Mouse (Mus musculus) liver, embryonic 16.5 days (tissue): ENCODE measurements around the gene Med11. TPM values are rescaled to one million over a fixed set of nuclear protein-coding genes. Genes with fewer than 3 reads are reported as not detected.
"Not testable (repeated sequence)": the region's sequence is repeated elsewhere in the genome, so short reads cannot be mapped to it uniquely, and the experiment has no call there.

ENCODE experiments used
- ATAC-seq: fragments of 200-750 bp; cut with Nextera tagmentation; 2 replicates; pipeline ENCODE4 v1.8.0; 2017; ENCODE audit warnings: low read depth, mild to moderate bottlenecking, moderate number of reproducible peaks, moderate library complexity
- H3K27ac ChIP-seq: fragments of 300-500 bp; sonication (generic); 2 replicates; pipeline ENCODE4 v1.5.1; 2014; ENCODE audit warnings: mild to moderate bottlenecking, low read length
- H3K27me3 ChIP-seq: fragments of 300-500 bp; sonication (generic); 2 replicates; pipeline ENCODE4 v1.6.1; 2014; ENCODE audit warnings: low read depth, low read length, mixed read lengths; ENCODE audit not compliant: control insufficient read depth, insufficient read depth
- H3K36me3 ChIP-seq: fragments of 300-500 bp; sonication (generic); 2 replicates; pipeline ENCODE4 v1.6.1; 2014; ENCODE audit warnings: mild to moderate bottlenecking; ENCODE audit not compliant: control insufficient read depth, insufficient read depth
- H3K4me1 ChIP-seq: fragments of 300-500 bp; sonication (generic); 2 replicates; pipeline ENCODE4 v1.6.1; 2014; ENCODE audit warnings: low read depth, low read length, mixed read lengths; ENCODE audit not compliant: control insufficient read depth
- H3K4me2 ChIP-seq: fragments of 300-500 bp; sonication (generic); 2 replicates; pipeline ENCODE4 v1.6.1; 2014; ENCODE audit warnings: low read depth, low read length, mixed read lengths
- H3K4me3 ChIP-seq: fragments of 300-500 bp; sonication (generic); 2 replicates; pipeline ENCODE4 v1.5.1; 2014; ENCODE audit warnings: low read depth, mild to moderate bottlenecking, low read length
- H3K9ac ChIP-seq: fragments of 300-500 bp; sonication (generic); 2 replicates; pipeline ENCODE4 v1.6.1; 2014; ENCODE audit warnings: low read depth, low read length
- H3K9me3 ChIP-seq: fragments of 300-500 bp; sonication (generic); replicated peaks from 2 replicates; pipeline ENCODE4 v1.6.1; 2016; ENCODE audit warnings: low read length; ENCODE audit not compliant: control insufficient read depth
- WGBS: fragments of 180-500 bp; shearing (Covaris S2); extraction: QIAGEN DNeasy Blood & Tissue Kit; methylation state at CpG from one replicate; pipeline ENCODE4 v1.1.7; 2014; ENCODE audit not compliant: insufficient replicate concordance; 5-methylcytosine and 5-hydroxymethylcytosine counted together
- polyA plus RNA-seq: library from polyadenylated mRNA; unstranded; fragments of >200 nt; fragmentation: Nextera tagmentation; extraction: Ambion mirVana; gene quantifications from 2 replicates; pipeline ENCODE4 v1.2.1, GENCODE M21; 2015

Gene Med11
- 12.8 and 13.7 TPM in 2 replicates for polyA plus RNA-seq

DNA sequence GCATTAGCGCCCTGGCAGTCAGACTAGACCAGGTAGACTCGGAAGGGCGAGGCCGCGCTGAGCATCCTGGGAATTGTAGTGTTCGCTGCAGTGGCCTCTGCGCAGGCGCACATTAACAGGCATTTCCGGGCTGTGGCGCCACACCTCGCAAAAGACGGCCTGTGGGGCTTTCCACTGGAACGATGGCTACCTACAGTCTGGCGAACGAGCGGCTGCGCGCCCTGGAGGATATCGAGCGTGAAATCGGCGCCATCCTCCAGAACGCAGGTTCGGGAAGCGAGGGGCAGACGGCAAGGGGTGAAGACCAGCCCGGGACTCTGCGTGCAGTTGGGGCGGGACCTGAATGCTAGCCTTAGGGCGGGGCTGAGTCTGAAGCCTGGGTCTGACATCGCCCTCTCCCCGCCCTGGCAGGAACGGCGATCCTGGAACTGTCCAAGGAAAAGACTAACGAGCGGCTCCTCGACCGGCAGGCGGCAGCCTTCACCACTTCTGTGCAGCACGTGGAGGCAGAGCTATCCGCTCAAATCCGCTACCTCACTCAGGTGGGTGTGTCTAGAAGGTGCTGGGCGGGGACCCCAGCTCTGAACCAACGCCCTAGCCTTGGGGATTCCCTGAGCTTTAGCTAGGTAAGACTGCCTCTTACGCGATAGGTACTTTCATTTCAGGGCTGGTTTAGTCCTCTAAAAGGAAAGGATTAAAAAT, at the start of gene Med11:
TSS of gene Med11 (plus strand) at position 123 of the 702 bp plus-strand sequence.
- ATAC-seq, result peak; percentile 93
- WGBS, result under 1% methylated on average over 46 of the region's 46 CpGs

DNA sequence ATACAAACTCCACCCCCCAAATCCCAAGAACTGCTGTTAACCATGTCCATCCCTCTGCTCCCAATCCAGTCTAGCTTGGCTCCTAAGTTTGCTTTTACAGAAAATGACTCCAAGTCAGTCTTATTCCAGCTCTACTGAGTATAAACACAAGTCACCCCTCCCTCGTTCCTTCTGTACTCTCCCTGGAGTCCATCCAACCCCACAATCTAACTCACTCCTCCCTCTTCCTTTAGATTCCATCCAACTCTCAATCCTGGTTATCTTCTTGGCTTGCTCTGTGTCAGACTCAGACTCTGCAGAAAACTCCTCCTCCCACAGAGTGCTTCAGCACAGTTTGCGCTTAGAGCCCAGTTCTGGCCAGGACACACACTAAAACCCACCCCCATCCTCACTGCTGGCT, 48.1 kb upstream of the Med11 start:
- ATAC-seq, result peak; percentile 50; the same call in 1 of the 2 replicates
- no peak overlapping the region for H3K27ac ChIP-seq
- 63% methylated on average over 2 of the region's 2 CpGs for WGBS
- no peak overlapping the region for H3K9ac ChIP-seq
- no peak overlapping the region for H3K4me2 ChIP-seq
- H3K9me3 ChIP-seq, result no peaks in the 10 kb centered on the region
- H3K4me3 ChIP-seq, result no peak overlapping the region
- H3K27me3 ChIP-seq, result no peaks in the 10 kb centered on the region
- peaks cover 11% of the 10 kb centered on the region for H3K36me3 ChIP-seq
- H3K4me1 ChIP-seq, result peaks cover 6% of the 10 kb centered on the region

More for the DNA sequence above, at the start of gene Med11:
- peak within 1 kb of the TSS; percentile 96 for H3K27ac ChIP-seq
- peaks cover 17% of the 10 kb centered on the region for H3K4me1 ChIP-seq
- peak within 1 kb of the TSS; percentile 80 for H3K9ac ChIP-seq
- peak within 1 kb of the TSS; percentile 88 for H3K4me2 ChIP-seq
- no peaks in the 10 kb centered on the region for H3K9me3 ChIP-seq
- no peaks in the 10 kb centered on the region for H3K36me3 ChIP-seq
- H3K27me3 ChIP-seq, result no peaks in the 10 kb centered on the region
- H3K4me3 ChIP-seq, result peak within 1 kb of the TSS; percentile 74

DNA sequence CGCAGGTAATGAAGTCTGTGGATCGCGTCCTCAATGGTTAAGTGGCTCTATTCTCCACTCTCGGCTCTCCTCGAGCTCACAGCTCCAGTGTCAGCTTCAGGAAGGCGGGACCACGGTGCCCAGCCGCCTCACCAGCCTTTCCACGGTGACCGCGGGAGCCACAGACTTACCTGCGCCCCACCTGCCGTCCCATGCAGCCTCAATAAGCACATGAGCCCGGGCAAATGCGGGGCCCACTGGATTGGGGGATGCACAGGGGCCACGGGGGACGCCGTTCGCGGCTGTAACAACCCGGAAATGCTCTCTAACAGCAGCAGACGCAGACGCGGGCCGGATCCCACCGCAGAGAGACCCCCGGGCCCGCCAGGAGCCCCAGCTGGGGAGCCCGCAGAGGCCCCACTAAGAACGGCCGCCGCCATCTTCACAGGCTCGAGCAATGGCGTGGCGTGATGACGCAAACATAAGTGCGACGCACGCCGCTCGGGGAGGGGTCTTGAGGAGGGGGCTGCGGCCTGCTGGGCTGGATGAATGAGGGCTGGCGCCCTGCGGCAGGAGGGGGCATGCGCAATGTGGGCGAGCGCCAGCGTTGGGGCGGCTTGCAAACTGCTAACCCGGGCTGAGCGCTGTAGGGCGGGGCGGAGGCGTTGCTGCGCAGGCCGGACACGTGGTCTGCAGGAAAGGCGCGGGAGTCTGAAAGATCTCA, 42.0 kb upstream of the Med11 start, which contains the start of gene Pelp1:
TSS of gene Pelp1 (minus strand) at position 438 of the 703 bp plus-strand sequence.
- peak within 1 kb of the TSS; percentile 91 for H3K4me3 ChIP-seq
- H3K9me3 ChIP-seq, result no peaks in the 10 kb centered on the region
- no peaks in the 10 kb centered on the region for H3K27me3 ChIP-seq
- peak within 1 kb of the TSS; percentile 85 for H3K4me2 ChIP-seq
- peak within 1 kb of the TSS; percentile 75 for H3K27ac ChIP-seq
- peaks cover 4% of the 10 kb centered on the region; the same call in 1 of the 2 replicates for H3K36me3 ChIP-seq
- peaks cover 20% of the 10 kb centered on the region for H3K4me1 ChIP-seq
- peak; percentile 91 for ATAC-seq
- under 1% methylated on average over 59 of the region's 59 CpGs for WGBS
- peak within 1 kb of the TSS; percentile 95 for H3K9ac ChIP-seq

DNA sequence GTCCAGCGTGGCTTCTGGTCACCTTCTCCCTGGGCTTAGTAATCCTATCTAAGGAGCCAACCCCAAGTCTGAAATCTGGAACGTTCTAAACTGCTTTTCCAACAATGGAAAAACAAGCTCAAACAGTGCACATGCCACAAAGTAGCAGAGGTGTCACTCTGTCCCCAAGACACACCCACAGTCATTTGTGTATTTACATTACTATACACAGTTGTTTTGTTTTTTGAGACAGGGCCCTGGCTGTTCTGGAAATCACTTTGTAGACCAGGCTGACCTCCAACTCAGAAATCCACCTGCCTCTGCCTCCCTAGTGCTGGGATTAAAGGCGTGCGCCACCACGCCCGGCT, 41.4 kb upstream of the Med11 start:
- WGBS, result 44% methylated on average over 6 of the region's 6 CpGs
- Histone ChIP-seq H3K9ac (peak overlapping the region; percentile 95), H3K9me3 (no peaks in the 10 kb centered on the region), H3K27me3 (no peaks in the 10 kb centered on the region), H3K4me3 (peak overlapping the region; percentile 91), H3K4me1 (peaks cover 20% of the 10 kb centered on the region), H3K4me2 (peak overlapping the region; percentile 85), H3K27ac (peak overlapping the region; percentile 75), H3K36me3 (peaks cover 4% of the 10 kb centered on the region; the same call in 1 of the 2 replicates)
- no peak for ATAC-seq

DNA sequence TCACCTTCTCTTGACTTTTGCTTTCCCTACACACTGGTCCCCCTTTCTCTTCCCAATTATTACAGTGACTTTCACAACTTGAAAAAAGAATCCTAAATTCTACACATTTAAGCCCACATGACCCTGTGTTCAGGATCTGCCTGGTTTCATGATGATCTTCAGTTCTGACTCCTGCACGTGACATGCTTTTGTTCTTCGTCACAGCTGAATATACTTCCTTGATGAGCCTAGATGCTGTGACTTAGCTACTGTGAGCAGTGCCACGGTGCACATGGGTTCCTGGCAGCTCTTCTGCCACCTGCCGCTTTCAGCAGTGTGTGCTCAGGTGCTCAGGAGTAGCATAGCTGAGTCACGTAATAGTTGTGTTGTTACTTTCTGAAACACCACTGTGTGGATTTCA, 39.1 kb upstream of the Med11 start:
- Histone ChIP-seq H3K36me3 (no peaks in the 10 kb centered on the region), H3K4me2 (no peak overlapping the region), H3K9me3 (no peaks in the 10 kb centered on the region), H3K4me3 (no peak overlapping the region), H3K4me1 (peaks cover 20% of the 10 kb centered on the region), H3K27me3 (no peaks in the 10 kb centered on the region), H3K27ac (no peak overlapping the region), H3K9ac (no peak overlapping the region)
- WGBS, result 62% methylated on average over 5 of the region's 5 CpGs
- no peak for ATAC-seq

DNA sequence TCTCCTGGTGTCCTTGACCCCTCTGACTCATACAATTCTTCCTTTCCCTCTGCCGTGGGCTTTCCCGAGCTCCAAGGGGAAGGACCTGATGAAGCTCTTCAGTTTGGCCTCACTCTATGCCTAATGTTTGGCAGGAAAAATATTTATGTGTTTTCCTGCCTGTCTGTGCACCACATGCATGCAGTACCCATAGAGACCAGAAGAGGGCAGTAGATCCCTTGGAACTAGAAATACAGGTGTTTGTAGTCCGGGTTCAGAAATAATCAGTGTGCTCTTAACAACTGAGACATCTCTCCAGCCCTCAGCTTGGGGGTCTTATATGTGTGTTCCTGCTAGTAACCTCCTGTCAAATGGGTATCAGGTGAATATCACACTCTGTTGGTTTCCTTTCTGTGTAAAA, 37.8 kb upstream of the Med11 start:
- Histone ChIP-seq H3K4me1 (peaks cover 10% of the 10 kb centered on the region), H3K9ac (no peak overlapping the region), H3K9me3 (no peaks in the 10 kb centered on the region), H3K27me3 (no peaks in the 10 kb centered on the region), H3K27ac (no peak overlapping the region), H3K4me2 (no peak overlapping the region), H3K4me3 (no peak overlapping the region), H3K36me3 (no peaks in the 10 kb centered on the region)
- 4% methylated on average over 3 of the region's 3 CpGs for WGBS
- ATAC-seq, result no peak

DNA sequence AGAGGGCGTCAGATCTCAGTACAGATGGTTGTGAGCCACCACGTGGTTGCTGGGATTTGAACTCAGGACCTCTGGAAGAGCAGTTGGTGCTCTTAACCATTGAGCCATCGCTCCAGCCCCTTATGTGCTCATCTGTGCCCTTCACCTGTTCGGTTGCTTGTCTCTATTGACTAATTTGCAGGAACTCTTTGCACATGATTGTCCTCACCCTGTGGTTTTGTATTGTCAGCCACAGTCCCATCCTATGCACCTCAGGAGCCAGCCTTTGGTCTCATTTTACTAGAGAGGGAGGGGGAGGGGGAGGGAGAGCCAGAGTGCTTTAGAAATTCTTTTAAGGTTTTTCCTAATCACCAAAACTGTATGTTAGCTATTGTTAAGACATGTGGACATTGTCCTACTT, 33.5 kb upstream of the Med11 start:
- Histone ChIP-seq H3K4me2 (no peak overlapping the region), H3K9me3 (no peaks in the 10 kb centered on the region), H3K27me3 (no peaks in the 10 kb centered on the region), H3K4me1 (no peaks in the 10 kb centered on the region), H3K36me3 (no peaks in the 10 kb centered on the region), H3K9ac (no peak overlapping the region), H3K4me3 (no peak overlapping the region), H3K27ac (no peak overlapping the region)
- no peak for ATAC-seq
- WGBS, result 43% methylated on average over 4 of the region's 4 CpGs

DNA sequence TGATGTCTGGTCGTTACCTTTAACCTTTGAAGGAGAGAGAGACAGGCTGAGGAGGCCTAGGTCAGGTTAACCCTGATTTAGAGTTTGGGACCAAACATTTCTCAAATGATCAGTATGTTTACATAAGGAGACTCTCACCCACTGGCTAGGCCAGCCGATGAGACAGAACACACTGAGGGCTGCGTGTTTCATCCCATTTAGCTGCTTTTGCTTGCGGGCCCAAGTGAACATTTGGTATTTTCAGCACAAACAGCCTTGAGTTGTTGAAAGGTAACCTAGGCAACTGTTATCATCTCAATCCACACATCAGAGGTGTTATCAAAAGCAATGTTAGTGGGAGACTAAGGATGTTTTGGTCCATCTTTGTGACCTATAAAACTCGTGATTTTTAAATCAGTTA, 32.2 kb upstream of the Med11 start:
- no peak overlapping the region for H3K4me3 ChIP-seq
- H3K4me2 ChIP-seq, result no peak overlapping the region
- no peak overlapping the region for H3K9ac ChIP-seq
- H3K27me3 ChIP-seq, result no peaks in the 10 kb centered on the region
- no peak for ATAC-seq
- no peaks in the 10 kb centered on the region for H3K4me1 ChIP-seq
- no peaks in the 10 kb centered on the region for H3K36me3 ChIP-seq
- no peak overlapping the region for H3K27ac ChIP-seq
- WGBS, result 55% methylated on average over 5 of the region's 5 CpGs
- H3K9me3 ChIP-seq, result no peaks in the 10 kb centered on the region

DNA sequence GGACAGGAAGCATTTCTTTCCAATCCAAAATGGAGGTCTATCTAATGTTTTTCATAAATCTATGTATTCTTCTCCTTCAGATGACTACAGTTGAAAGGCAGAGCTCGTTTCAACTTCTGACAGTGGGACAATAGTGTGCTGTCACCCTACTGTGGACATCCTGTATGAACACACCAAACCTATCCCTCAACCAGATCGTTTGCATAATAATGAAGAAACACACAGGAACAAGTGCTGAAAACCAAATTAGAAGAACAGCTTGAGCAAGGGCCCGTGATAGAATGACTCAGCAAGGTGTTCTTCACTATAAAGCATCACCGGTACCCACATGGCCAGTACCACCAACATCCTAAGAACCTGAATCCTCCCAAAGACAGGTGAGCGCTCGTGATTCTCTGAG, 25.1 kb upstream of the Med11 start:
- WGBS, result 59% methylated on average over 6 of the region's 6 CpGs
- not testable (repeated sequence) for H3K4me3 ChIP-seq, H3K9me3 ChIP-seq

More for the DNA sequence above, 25.1 kb upstream of the Med11 start:
- H3K36me3 ChIP-seq, H3K4me1 ChIP-seq, H3K4me2 ChIP-seq, H3K27me3 ChIP-seq, H3K9ac ChIP-seq, H3K27ac ChIP-seq, ATAC-seq: not testable (repeated sequence)
